Mouse (Mus musculus): ENCODE measurements at regions not wholly inside any gene's neighbourhood (a gene's known extent, or its start where the extent isn't known, plus 50 kb on each side); places are given as distances from the start of the nearest gene placed in this dataset.

DNA sequence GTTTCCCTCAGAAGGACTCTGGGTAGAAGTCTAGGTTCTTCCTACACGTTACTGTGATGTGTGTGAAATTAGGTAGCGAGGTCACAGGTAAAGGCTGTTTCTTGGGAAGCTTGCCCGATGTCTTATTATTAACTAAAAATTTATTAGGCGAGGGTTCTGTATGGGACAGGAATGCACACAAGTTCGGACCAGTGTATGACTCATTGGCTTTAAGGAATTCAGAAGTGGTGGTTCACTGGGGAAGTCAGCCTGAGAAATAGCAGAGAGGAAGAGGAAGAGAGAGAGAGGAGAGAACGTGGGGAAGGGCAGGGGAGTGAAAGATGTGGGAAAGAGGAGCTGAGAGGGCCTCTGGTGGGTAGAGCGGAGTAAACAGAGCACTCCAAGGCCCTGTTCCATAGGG, 70.8 kb upstream of the Slc38a2 start:
- DNase-seq: no peak

DNA sequence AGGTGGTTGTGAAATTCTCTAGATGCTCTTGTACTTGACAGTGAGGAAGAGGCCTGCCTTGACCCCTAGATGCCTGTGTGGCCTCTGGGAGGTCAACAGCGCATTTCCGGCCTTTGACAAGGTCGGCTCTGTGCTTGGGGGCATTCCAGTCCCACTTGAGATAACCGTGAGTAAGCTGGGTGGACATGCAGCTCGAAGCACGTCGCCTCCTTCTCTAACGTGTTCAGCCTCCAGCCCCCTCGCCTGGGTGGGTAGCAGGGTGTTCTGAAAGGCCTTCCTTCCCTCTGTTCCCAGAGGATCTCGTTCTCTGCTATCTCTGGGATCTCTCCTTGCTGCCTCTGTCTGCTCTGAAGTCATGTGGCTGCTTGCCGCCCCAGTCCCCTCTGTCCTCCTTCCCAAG, 70.2 kb upstream of the Slc38a2 start:
- DNase-seq: peak; percentile 41

DNA sequence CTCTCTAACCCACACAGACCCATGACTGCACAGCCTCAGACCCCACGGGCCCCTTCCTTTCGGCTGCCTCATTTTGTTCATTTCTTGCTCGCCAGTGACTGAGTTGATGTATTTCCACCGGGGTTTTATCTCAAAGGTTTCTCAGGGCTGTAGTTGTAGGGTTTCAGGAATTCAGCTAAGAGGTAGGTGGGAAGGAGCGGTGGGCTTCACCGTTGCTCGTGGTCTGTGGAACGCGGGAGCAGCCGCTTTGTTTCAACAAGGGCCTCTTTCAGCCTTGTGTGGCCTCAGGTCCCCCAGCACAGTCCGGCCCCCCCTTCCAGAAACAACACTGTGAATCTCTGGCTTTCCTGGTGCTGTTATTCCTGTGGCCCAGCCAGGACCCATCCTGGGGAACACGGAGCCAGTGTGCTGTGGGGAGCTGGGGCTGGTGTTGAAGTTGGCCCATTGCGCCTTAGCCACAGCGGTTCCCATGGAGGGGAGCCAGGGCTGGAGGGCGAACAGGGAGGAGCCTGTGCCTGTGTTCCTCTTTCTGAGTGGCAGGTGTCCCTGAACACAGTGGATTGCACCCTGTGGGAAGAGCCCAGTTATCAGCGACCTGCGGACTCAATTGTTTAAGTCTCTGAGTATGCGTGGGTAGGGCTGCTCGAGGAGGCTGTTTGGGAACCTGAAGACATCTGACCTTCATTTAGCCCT, 68.9 kb upstream of the Slc38a2 start:
- peak; percentile 37 for DNase-seq

DNA sequence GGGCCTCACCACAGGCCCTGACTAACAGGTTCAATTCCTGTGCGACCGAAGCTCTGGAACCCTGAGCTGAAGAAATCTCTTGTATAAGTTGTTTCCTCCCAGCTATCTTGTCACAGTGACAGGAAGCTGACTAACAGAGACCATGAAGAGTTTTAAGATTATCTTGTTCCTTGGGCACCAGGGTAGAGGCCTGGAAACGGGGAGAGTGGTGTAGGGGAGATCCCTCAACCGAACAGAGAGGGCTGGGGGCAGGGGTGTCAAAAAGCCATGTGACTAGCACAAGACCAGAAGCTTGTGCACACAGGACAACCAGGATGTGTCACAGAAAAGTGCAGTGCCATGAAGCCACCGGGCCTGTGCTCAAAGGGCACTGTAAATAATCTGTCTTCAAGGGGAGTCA, 67.7 kb upstream of the Slc38a2 start:
- DNase-seq: no peak

DNA sequence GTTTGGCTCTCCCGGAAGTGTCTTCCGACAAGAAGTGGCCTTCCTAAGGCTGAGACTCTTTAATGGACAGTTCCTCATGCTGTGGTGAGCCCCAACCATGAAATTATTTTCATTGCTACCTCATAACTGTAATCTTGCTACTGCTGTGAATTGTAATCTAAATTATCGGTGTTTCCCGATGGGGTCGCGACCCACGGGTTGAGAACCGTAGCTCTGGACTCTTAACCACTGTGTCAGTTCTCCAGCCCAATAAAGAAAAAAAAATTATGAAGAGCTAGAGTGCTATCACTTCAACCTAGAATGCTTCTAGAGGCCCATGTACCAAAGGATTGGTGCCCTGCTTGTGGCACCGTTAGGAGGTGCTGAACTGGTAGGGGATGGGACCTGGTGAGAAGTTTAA, 66.7 kb upstream of the Slc38a2 start:
- DNase-seq: no peak

DNA sequence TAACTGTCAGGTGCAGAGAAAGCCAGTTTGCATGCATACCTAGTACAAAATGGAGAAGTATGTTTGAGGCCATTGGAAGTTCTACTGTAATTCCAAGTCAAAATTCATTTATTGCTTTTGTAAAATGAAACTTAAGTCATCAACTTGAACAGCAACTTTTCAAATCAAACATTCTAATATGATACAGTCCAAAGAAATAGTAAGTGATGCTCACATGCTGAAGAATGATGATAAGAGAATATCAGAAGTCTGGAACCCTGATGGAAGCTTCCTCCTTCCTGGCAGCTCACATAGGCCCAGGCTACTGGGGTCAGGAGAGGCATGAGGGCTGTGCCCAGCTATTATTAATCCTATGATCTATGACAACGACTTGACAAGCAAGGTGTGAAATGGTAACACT, 64.1 kb upstream of the Slc38a2 start:
- no peak for DNase-seq

DNA sequence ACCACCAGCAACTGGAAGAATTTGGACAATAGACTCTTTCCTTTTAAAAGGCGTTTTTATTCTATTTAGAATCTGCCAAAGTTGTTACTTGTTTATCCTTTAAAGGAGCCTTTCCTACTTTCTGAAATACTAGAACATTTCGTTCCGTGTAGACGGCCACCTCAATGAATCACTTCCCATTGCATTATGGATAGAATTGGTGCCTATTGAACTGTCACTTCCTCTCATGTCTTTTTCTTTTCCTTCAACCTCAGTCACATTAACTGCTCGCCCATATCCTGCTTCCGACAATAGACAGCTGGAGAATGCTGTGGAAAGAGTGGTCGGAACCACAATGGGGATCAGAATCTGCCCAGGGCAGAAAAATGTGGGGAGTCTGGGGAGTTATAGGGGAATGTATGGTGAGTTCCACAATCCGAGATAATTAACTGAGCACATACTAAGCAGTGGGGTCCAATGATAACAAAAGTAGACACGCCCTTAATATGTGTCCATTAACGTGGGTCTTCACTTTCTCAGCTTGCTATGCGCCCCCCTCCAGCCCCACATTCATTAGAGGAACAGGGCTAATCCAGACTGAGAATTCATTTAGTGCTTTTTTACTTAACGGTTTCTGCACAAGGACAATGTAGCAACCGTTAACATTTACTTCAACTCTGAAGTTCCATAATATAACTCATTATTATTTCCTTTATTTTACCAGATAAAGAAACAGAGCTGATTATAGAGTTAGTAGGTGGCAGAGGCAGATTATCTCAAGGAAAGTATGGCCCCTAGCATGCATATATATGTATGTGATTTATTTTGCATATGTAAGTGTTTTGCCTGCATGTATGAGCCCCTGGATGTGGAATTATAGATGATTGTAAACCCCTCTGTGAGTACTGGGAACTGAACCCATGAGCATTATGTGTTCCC, 59.8 kb upstream of the Slc38a2 start:
- DNase-seq: no peak

DNA sequence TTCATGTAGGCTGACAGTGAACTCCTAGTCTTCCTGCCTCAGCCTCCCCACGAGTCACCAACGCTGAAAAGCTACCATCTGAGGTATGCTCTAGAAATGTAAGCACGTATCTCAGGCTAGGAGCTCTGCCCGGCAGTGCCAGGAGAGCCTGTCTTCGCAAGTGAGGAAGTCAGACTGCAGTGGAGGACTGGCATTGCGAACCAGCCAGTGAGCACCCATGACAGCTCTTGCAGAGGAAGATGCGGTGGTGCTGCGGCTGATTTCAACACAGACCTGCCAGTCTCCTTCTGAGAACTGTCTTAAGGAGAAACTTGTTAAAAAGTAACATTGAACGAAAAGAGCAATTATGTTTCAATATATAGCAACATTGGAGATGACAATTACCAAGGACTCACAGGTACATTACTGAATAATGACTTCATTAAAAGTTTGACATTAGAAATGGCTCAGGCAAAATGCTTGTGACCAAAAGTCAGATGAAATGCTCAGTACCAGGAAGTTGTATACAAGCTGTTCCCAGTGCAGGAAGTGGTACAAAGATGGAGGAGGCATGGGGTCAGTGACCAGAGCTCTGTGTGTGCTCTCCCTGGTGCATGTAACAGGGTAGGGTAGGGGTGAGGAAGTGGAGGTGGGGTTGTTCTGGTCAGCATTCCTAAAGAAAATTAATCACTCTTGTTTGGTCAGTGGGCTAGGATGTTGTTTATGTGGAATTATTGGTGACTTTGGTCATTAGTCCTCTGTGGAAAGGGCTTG, 58.1 kb upstream of the Slc38a2 start:
- no peak for DNase-seq

DNA sequence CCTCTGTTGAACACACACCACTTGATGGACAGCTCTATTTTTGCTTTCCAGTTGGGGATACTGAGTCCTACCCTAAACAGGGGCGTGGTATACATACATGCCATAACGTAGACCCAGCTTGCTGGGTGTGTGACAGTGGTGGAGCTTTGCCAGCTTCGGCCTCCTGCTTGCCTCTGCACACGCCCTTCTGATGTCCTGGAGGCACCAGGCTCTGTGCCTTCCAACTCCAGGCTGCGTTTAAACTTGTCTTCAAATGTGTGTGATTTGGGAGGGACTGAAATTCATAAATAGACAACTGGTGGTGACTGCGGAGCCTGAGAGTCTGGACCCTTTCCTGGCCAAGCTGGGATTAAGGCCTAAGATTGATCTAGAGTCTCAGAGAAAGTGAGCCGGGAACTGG, 56.9 kb upstream of the Slc38a2 start:
- DNase-seq: no peak

DNA sequence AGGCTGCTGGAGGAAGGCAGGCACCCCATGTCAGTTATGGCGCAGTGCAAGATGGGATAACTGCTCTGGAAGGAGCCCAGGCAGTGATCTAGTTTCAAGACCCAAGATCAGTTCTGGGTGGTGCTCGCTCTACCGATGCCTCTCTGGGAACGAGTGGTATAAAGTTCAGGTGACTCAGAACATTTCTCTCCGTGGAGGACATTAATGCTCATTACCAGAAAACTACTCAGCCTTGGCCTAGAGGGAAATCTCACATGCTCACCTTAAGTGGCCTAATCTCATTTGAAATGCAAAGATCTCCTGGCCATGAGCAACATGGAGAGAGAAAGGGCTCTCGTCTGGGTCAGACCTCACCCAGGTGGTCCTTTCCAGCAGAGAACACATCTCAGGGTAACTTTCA, 56.4 kb upstream of the Slc38a2 start:
- DNase-seq: no peak

DNA sequence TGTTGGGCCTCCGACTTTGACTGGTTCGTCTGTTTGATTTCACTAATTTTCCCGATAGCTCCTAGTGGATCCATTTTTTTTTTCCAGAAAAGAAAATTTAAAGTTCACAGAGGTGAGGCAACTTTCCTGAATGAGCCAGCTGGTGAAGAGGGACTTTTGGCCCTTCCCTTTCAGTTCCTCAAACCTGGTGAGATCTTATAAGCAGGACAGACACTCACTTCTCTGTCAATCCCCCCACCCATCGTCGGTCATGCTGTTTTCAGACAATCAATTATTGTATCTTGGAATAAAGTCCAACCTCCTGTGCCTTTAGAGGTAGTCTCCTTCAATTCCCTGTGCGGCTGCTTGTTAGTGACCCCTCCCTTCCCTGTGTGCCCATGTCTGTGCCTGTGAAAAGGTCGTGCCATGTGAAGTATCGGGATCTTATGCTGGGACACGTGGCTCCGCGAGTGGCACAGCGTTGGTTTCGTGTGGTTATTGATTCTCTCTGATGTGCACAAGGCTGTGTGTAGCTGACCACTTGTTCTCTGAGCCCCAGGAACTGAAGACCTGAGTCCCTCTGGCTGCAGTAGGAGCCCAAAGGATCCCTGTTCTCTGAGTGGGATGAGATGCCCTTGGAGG, 55.9 kb upstream of the Slc38a2 start:
- no peak for DNase-seq

DNA sequence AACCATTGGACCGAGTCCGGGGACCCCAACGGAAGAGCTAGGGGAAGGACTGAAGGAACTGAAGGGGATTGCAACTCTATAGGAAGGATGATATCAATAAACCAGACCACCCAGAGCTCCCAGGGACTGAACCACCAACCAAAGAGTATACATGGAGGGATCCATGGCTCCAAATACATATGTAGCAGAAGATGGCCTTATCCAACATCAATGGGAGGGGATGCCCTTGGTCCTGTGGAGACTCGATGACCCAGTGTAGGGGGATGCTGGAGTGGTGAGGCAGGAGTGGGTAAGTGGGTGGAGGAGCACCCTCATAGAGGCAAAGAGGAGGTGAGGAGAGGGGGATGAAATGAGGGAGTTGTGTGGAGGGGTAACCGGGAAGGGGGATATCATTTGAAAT, 54.5 kb upstream of the Slc38a2 start:
- no peak for DNase-seq

DNA sequence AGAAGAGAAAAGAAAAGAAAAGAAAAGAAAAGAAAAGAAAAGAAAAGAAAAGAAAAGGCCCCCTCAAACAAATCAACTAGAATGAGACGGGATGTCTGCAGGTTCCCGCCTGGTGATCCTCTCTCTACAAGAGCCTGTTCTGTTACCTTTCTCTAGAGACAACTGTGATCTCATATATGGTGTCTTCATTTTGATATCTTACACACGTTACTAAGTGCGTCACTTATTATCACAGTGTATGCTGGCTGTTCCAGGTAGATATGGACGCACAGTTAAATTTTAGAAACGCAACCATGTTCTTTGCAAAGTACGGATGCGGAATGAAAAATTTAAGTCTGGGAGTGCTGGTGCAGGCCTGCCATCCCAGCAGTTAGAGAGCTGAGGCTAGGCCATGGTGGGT, 53.2 kb upstream of the Slc38a2 start:
- no peak for DNase-seq

DNA sequence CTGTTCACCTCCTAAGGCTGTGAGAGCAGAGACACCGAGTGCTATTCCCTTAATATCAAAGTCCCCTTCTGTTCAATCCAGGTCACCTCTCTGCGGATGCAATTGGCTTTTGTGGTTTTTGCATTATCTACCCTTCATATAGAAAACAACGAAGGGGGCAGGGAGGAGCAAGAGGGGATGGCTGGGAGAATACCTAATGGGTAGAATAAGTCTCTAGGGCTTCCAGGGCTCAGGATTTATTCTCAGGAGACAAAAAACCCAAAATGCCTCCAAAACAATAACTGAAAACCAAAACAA, 52.5 kb upstream of the Slc38a2 start:
- no peak for DNase-seq

DNA sequence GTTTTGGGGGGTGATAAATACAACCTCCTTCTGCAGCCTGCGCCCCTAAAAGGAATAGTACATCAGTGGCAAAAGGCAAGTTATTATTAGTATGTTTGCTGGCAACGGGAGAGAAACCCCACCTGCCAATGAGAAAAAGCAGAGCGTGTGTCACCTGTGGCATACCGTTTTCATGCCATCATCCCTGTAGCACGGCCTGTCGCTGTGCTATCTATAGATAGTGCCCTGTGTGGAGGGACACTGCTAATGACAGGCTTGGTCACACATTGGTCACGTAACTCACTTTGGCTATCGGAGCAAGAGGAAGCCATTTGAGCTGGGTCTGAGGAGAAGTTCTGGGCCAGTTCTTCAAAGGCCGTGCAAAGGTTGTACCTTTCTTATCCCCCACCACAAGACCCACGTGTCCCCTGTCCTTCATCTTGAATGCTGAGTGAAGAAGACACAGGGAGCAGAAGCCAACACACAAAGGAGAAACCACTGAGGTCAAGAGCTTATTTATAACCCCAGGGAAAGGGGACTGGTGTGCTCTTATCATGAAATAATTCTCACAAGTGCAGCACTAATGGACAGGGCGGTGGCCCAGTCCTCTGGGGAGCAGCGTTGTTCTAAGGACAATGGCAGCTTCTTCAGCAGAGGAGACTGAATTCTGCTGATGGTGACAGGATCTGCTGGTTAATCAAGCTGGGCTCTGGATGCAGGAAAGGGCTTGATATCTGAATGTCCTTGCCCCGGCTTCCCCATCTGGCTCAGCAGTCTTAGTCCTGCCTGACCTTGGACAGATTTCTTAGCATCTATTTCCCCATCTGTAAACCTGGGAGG, 51.9 kb upstream of the Slc38a2 start:
- no peak for DNase-seq

DNA sequence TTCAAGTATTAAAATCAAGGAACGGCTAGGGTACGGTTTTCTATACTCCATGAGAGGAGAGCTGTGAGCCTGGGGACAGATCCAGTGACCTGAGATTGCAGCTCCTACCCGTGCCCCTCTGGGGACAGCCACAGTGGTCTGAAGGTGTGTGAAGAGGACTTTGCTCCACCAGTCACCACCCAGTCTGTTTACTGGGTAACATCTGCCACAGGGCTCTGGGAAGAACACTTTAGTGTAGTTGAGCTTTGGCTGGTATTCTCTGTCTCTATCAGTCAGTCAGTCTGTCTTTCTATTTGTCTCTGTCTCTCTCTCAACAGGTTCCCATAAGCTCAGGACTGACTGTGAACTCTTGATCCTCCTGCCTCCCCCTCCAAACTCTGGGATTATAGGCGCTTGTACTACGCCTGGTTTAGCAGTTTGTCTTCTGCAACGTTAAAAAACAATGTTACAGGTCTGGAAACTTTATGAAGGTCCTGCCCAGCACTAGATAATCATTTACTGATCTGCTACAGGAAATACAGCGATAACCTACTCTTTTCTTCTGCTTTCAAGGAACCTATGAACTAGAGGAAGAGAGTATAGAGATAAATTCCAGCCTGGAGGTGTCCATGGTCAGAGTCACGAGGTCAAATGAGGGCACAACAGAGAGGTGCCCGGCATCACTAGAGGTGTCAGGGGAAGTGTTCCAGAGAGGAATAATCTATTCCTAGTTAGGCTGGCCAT, 50.2 kb upstream of the Slc38a2 start:
- no peak for DNase-seq

Data from adrenal gland, postnatal 14 days (tissue).